Mouse (Mus musculus): Measurements from ENCODE around the gene Pou3f3.
A peak's percentile ranks its signal among the peaks of the same experiment; 100 is the strongest.

Pou3f3 gene

DNA sequence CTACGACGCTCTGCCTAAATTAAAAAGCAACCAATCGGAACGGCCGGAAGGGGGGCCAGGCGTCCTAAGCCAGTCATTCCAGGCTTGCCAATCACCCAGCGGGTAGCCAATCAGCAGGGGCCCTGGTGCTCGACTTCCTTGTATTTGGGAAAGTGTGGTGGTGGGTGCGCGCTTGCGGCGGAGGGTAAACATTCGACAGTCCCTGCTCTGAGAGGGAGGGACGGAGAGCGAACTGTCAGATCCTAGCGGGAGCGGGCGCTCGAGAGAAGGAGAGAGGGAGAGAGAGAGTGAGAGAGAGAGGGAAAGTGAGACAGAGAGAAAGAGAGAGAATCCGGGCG is at the start of gene Pou3f3:
Gene Pou3f3 (plus strand): TSS at position 191 of the 338 bp plus-strand sequence.
- no peak for DNase-seq (ENCODE audit: low spot score in 2 of 2)

GRCm38 (mm10) chr1:42648366-42648935 is 47.1 kb upstream of the Pou3f3 start:
- no peak for DNase-seq (ENCODE audit: low spot score in 2 of 2)

DNA sequence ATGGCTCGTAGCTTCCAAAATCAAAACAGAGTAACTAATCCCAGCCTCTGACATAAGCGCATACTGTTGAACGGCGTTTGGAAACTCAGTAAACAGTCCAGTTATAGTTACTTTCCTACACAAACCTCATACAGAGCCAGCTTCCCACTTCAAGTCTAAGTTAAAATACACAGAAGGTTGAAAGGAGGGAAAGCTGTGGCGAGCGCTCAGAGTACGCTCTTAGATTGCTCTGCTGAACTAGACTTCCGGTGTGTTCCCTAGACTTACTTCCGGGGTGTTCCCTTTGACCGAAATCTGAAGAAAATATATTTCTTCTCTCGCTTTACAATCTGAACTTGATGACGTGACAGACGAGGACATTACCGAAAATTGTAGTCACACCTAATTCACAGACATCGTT is 44.1 kb upstream of the Pou3f3 start:
- DNase-seq (ENCODE audit: low spot score in 2 of 2), result no peak

DNA sequence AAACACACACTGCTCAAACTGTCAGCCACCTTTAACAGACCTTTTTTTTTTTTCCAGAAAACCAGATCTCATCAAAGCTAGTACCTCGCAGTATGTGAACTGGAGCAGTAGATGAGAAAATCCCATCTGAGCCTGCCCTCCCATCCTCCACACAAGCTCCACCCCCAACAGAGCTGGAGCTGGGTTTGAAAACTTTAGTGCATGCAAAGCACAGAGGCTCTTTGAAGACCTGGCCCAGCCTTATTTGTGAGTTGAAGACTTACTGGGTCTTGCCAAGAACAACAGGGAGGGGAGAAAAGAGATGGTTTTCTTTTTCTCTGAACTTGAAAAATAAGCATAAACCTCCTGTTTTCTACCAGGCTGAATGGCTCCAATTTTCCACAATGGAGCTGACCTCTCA is 28.0 kb upstream of the Pou3f3 start:
- no peak for DNase-seq (ENCODE audit: low spot score in 2 of 2)

GRCm38 (mm10) chr1:42680673-42681072 is 14.9 kb upstream of the Pou3f3 start:
- no peak for DNase-seq (ENCODE audit: low spot score in 2 of 2)

DNA sequence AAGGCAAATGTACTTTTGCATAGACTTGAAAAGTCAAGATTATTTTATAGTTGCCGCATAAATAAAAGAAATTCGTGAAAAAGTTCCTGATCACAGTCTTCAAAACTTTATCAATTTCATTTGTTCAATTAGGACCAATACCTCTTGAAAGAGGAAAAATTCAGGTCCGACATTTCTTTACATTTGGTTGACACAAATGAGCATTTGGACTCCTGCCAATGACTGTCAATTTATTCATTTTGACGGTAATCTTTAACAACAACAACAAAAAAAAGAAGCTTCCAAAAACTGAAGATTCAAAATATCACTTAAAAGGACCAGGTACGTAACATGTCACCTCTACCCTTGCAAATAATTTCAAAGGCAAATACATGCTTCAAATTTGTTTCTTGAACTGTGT is 13.8 kb upstream of the Pou3f3 start:
- DNase-seq (ENCODE audit: low spot score in 2 of 2), result no peak

- DNase-seq (ENCODE audit: low spot score in 2 of 2), result no peak
These were observed 11.7 kb upstream of the Pou3f3 start for GRCm38 (mm10) chr1:42683861-42684260.

GRCm38 (mm10) chr1:42684345-42684744 is 11.2 kb upstream of the Pou3f3 start:
- no peak for DNase-seq (ENCODE audit: low spot score in 2 of 2)

DNA sequence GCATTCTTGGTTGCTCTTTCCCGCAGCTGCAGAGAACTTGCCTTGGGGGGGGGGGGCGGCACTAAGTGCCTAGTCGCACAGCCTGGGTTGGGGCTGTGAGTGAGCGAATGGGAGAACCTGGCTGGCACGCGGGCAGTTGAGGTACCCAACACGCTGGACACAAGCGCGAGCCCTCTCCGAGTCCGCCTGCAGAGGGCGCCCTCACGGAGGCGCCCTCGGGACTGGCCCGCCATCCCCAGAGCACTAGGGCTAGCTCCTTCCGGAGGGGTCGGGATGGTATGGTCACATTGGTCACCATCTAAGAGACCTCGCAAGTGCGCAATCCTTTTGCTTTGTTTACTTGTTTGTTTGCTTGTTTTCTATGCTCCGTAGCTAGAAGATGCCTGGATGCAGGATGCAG is 10.8 kb upstream of the Pou3f3 start:
- no peak for DNase-seq (ENCODE audit: low spot score in 2 of 2)

GRCm38 (mm10) chr1:42685321-42685960 is 10.1 kb upstream of the Pou3f3 start:
- no peak for DNase-seq (ENCODE audit: low spot score in 2 of 2)

DNA sequence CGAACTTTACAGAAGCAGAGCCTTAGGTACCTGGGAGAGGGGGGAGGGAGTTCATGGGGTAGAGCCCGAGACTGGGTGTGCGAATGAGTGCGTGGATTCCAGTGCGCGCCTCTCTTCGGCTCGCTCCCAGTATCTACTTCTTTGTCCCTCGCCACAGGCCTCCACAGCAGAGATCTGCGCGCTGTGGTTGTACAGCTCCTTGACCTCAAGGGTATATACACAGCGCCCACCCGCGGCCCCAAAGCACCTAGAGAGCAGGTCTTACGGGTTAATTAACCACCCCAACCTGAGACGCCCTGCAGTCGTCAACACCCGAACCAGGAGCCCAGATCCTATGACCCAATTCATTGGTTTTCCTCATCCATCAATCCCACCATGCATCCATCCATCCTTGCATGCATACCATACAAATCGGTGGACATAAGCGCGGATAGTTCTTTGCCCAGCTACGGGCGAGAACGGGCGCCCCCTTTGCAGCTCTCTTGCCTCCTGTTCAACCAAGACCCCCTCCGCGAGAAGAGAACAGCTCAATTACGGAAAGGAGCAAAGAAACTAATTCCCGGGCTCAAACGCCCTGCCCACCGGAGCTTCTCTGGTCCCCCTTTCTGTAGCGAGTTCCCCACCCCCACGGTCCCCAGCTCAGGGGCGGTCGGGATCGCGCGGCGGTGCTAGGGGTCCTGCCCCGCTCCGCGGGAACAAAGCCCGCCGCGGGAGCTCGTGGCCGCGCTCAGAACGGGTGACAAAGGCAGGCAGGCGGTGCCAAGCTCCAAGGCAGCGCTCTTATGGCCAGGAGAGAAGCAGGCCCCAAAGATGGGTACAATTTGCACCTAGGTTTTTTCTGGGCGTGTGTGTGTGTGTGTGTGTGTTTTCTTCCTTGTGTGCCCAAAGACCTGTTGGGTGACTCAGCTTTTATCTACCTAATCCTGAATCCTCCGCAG is 9.1 kb upstream of the Pou3f3 start:
- no peak for DNase-seq (ENCODE audit: low spot score in 2 of 2)

GRCm38 (mm10) chr1:42687271-42687670 is 8.3 kb upstream of the Pou3f3 start:
- no peak for DNase-seq (ENCODE audit: low spot score in 2 of 2)

- no peak for DNase-seq (ENCODE audit: low spot score in 2 of 2)
These were observed 7.6 kb upstream of the Pou3f3 start for GRCm38 (mm10) chr1:42687756-42688540.

- no peak for DNase-seq (ENCODE audit: low spot score in 2 of 2)
These were observed 6.9 kb upstream of the Pou3f3 start for GRCm38 (mm10) chr1:42688541-42689125.

DNA sequence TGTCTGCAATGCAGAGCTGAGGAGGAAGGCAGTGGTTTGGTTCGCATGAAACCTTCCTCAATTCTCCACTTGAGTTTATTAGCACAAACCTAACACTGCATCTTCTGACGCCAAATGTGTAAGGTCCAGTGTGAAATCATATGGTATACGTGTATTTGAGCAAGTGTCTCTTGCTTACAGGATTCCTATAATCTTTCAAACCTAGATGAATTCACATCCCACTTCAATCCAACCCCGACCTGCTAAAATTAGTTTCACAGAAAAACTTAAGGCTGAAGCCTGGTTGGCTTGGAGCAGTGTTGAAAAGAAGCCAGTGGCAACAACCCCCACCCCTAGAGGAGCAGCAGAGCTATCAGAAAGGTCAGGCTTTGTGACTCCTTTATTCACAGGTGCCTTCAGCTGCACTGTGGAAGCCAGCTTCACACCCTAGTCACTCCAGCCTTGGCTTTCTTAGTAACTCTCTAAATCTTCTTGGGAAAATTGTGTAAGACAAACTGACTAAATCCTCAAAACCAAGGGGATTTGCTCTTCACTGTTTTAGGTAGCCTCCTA is 5.5 kb upstream of the Pou3f3 start:
- DNase-seq (ENCODE audit: low spot score in 2 of 2), result no peak

- peak in 1 of 2 experiments; percentile 60 for DNase-seq (ENCODE audit: low spot score in 2 of 2)
These were observed 4.1 kb upstream of the Pou3f3 start for GRCm38 (mm10) chr1:42691202-42692170.

DNA sequence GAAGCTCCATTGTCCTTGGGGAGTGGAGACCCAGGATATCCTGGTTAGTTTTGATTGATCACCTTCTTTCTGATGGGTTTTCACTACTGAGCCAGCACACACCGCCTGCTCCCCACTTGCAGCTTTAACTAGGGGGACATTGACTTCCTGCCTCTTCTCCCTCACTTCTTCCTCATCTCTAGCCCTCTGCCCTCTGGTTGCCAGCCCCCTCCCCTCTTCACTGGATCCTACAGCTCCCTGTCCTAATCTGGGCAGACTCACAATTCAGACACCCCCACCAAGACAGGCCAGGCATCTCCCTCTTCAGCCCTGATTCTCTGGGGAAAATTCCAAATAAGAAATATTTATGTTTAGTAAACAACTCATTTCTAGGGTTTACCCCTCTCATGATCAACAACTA is 3.3 kb upstream of the Pou3f3 start:
- DNase-seq (ENCODE audit: low spot score in 2 of 2), result no peak

GRCm38 (mm10) chr1:42693101-42693715 is 2.4 kb upstream of the Pou3f3 start:
- DNase-seq (ENCODE audit: low spot score in 2 of 2), result no peak

DNA sequence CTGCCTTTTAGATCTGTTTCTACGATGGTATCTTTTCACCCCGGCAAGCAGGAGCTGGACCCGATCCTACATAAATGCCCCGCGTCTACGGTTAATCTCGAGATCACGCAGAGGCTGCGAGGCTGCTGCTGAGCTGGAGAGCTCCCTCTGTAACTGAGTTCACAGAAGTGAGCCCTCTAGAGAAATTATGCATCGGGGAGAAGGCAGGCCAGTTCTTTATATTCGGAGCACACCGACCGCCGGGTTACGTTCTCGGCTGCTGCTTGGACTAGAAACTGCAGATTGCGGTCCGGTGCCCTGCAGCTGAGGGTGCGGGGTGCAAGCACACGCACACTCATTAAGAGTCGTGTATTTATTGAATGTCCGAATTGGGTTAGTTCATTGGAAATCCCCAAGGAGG is 1.7 kb upstream of the Pou3f3 start:
- DNase-seq (ENCODE audit: low spot score in 2 of 2), result no peak

DNA sequence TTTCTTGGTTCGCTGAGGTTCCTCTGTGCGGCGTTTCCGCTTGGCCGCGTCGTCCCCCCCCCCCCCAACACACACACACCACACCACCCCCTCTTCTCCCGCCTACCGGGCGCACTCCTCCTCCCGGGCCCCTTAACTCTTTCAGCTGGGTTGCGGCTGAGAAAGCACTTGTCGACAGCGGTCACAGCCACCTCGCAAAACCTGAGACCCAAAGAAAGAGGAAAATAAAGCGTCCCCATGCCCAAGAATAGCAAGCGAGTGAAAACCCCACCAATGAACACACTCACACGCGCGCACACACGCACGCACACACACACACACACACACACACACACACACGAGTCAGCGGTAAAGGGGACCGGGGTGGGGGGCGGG is 1.3 kb upstream of the Pou3f3 start:
- no peak for DNase-seq (ENCODE audit: low spot score in 2 of 2)

Measured in spleen, postnatal 10 days (tissue).